Mouse (Mus musculus): ENCODE measurements around the gene Ccdc173.

DNA sequence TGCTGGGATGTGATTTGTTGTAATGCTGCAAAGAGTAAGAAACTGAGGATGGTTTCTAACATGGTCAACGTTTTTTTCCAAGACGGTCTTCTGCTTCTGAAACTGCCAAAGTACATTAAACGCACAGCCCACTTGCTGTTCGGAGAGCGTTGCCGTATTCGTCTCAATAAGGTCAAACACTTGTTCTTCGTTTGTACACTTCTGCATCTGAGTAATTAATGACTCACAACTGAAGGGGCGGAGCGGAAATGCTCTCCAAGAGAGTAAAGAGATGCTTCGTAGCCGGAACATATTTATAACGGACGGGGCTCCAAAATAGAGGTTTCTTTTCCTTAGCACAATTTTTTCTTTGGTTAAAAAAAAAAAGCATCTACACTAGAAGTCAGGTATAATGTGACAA lies 77.2 kb downstream of the Ccdc173 start:
- TF ChIP-seq POLR2A (IDR thresholded peaks at IDR 0.05; ENCODE audit: low read depth, low read length) = no peak
- no peak for TF ChIP-seq CTCF (IDR thresholded peaks at IDR 0.05; ENCODE audit: extremely low read depth, insufficient read length, insufficient replicate concordance, low read depth, low read length)

Data from small intestine, adult 2 months (tissue).